Mouse (Mus musculus): ENCODE measurements around the gene Prdx6. TPM values are rescaled to one million over a fixed set of nuclear protein-coding genes. Genes with fewer than 3 reads are reported as not detected.

Gene Prdx6
- polyA plus RNA-seq, 1 experiment from 2014 or later, result 799 TPM

GRCm38 (mm10) chr1:161190253-161190910, 60.6 kb downstream of the Prdx6 start:
- WGBS, result 78% methylated on average over 9 of the region's 9 CpGs
- no peak for DNase-seq (ENCODE audit: low spot score)
- Histone ChIP-seq H3K36me3 (no peaks in the 10 kb centered on the region), H3K27me3 (ENCODE audit: low read depth, poor library complexity, severe bottlenecking) (no peaks in the 10 kb centered on the region), H3K9me3 (replicated peaks) (no peaks in the 10 kb centered on the region), H3K4me3 (no peak overlapping the region), H3K27ac (no peak overlapping the region), H3K4me1 (no peaks in the 10 kb centered on the region)

Other genes with a start within 250 kb of the Prdx6 start
- gene Zbtb37, start 216.4 kb downstream of the Prdx6 start, polyA plus RNA-seq (2016; fragmentation: Nextera tagmentation; extraction: Ambion mirVana), result 6.2 and 8.6 TPM in 2 replicates
- 66.7 and 74.6 TPM in 2 replicates for gene Dars2, start 180.6 kb downstream of the Prdx6 start, polyA plus RNA-seq (2016; fragmentation: Nextera tagmentation; extraction: Ambion mirVana)
- 40.1 and 44.6 TPM in 2 replicates for gene Cenpl, start 180.5 kb downstream of the Prdx6 start, polyA plus RNA-seq (2016; fragmentation: Nextera tagmentation; extraction: Ambion mirVana)
- 14.4 and 16.3 TPM in 2 replicates for gene Klhl20, start 119.7 kb downstream of the Prdx6 start, polyA plus RNA-seq (2016; fragmentation: Nextera tagmentation; extraction: Ambion mirVana)
- gene Ankrd45, start 108.5 kb downstream of the Prdx6 start, polyA plus RNA-seq (2016; fragmentation: Nextera tagmentation; extraction: Ambion mirVana), result 3.2 and 4.4 TPM in 2 replicates
- gene Tex50, start 91.9 kb downstream of the Prdx6 start, polyA plus RNA-seq (2016; fragmentation: Nextera tagmentation; extraction: Ambion mirVana), result 0.16 TPM in 1 of 2 replicates, not detected in the other
- gene Tnfsf4, start 144.2 kb upstream of the Prdx6 start, polyA plus RNA-seq (2016; fragmentation: Nextera tagmentation; extraction: Ambion mirVana), result 0.08 TPM in 1 of 2 replicates, not detected in the other
- gene Tnfsf18, start 243.4 kb upstream of the Prdx6 start, polyA plus RNA-seq (2016; fragmentation: Nextera tagmentation; extraction: Ambion mirVana), result not detected in 2 replicates

Data from limb, embryonic 10.5 days (tissue).